Mouse (Mus musculus): ENCODE measurements around the gene Nufip1. TPM values are rescaled to one million over a fixed set of nuclear protein-coding genes. Genes with fewer than 3 reads are reported as not detected.

Gene Nufip1
- polyA plus RNA-seq, 1 experiment from 2014 or later = 19.3 TPM

DNA sequence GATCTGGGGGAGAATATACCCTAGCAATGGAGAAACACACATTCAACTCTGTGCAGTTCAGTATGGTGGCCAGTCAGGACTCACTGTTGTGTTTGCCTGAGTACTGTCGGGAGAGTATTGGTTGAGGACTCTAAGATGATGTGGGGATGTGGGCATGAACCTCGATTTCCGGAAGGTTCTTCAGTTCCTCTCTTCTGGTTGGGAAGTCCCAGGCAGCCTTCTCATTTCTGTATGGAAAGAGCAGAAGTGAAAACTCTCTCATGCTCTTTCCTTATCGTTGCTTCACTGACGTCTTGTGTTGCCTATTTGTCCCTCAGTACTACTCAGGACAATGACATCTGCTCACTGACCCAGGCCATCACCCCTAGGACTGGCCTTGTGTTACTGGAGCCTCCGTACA, 68.7 kb downstream of the Nufip1 start:
- Histone ChIP-seq H3K9me3 (ENCODE audit: control insufficient read depth, low read length) (no peaks in the 10 kb centered on the region), H3K36me3 (ENCODE audit: control insufficient read depth, insufficient read depth, low read length) (no peaks in the 10 kb centered on the region), H3K27ac (ENCODE audit: low read depth, low read length) (no peak overlapping the region), H3K4me1 (ENCODE audit: control insufficient read depth, insufficient read depth, low read length) (peaks cover 19% of the 10 kb centered on the region), H3K4me2 (no peak overlapping the region), H3K27me3 (ENCODE audit: control insufficient read depth, insufficient read depth, low read length) (no peaks in the 10 kb centered on the region), H3K4me3 (ENCODE audit: low read depth, low read length) (no peak overlapping the region), H3K9ac (ENCODE audit: low read length) (no peak overlapping the region)
- DNase-seq (ENCODE audit: low spot score, missing footprints) (no peak), ATAC-seq (ENCODE audit: low FRiP score) (no peak)
- 88% methylated on average over 6 of the region's 6 CpGs for WGBS

DNA sequence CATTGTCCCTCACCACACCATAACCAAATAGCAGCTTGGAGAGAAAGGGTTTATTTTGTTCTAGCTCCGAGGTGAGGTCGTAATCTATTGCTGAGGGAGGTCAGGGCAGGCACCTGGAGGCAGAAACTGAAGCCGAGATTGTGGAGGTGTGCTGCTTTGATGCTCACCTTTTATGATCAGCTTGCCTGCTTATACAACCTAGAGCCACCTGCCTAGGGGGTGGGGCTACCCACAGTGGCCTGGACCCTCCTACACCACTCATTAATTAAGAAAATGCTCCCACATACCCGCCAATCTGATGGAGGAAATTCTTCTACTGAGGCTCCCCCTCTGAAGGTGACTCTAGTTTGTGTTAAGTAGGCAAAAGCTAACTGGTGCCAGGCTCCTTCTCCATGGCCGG, 74.7 kb downstream of the Nufip1 start:
- H3K36me3 ChIP-seq (ENCODE audit: control insufficient read depth, insufficient read depth, low read length) = no peaks in the 10 kb centered on the region
- H3K4me2 ChIP-seq = no peak overlapping the region
- ATAC-seq (ENCODE audit: low FRiP score) (no peak), DNase-seq (ENCODE audit: low spot score, missing footprints) (peak; percentile 61)
- H3K4me3 ChIP-seq (ENCODE audit: low read depth, low read length) = no peak overlapping the region
- H3K27ac ChIP-seq (ENCODE audit: low read depth, low read length) = no peak overlapping the region
- no peaks in the 10 kb centered on the region for H3K9me3 ChIP-seq (ENCODE audit: control insufficient read depth, low read length)
- H3K27me3 ChIP-seq (ENCODE audit: control insufficient read depth, insufficient read depth, low read length) = no peaks in the 10 kb centered on the region
- no peak overlapping the region for H3K9ac ChIP-seq (ENCODE audit: low read length)
- 81% methylated on average over 5 of the region's 5 CpGs for WGBS
- no peaks in the 10 kb centered on the region for H3K4me1 ChIP-seq (ENCODE audit: control insufficient read depth, insufficient read depth, low read length)

DNA sequence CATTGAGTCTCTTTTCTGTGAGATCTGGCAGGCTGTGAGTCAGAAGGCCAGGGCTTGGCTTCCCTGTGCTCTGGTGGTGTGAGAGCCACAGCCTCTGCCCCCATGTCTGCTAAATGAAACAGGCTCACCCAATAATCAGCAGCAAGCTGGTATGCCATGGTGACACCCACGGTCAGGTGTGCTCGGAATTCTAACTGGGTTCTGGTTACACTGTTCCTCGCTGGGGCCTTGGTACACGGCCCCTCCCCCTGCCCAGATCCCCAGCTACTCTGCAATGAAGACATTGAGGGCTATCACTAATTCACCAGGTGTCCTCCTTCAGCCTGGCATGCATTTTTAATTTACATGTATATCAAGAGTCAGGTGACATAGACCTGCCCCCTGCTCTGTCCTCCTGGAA, 75.6 kb downstream of the Nufip1 start:
- no peak overlapping the region for H3K4me3 ChIP-seq (ENCODE audit: low read depth, low read length)
- H3K27ac ChIP-seq (ENCODE audit: low read depth, low read length) = no peak overlapping the region
- no peak for ATAC-seq (ENCODE audit: low FRiP score)
- DNase-seq (ENCODE audit: low spot score, missing footprints) = peak; percentile 56
- no peak overlapping the region for H3K9ac ChIP-seq (ENCODE audit: low read length)
- WGBS = 84% methylated on average over 4 of the region's 4 CpGs
- no peaks in the 10 kb centered on the region for H3K36me3 ChIP-seq (ENCODE audit: control insufficient read depth, insufficient read depth, low read length)
- no peak overlapping the region for H3K4me2 ChIP-seq
- H3K27me3 ChIP-seq (ENCODE audit: control insufficient read depth, insufficient read depth, low read length) = no peaks in the 10 kb centered on the region
- no peaks in the 10 kb centered on the region for H3K9me3 ChIP-seq (ENCODE audit: control insufficient read depth, low read length)
- no peaks in the 10 kb centered on the region for H3K4me1 ChIP-seq (ENCODE audit: control insufficient read depth, insufficient read depth, low read length)

Other genes starting within 250 kb of the Nufip1 start
- 0.83 and 0.99 TPM in 2 replicates for gene Kctd4, start 155.9 kb upstream of the Nufip1 start, polyA plus RNA-seq (2014; fragmentation: Nextera tagmentation; extraction: Ambion mirVana)
- gene Gtf2f2, start 100.0 kb upstream of the Nufip1 start, polyA plus RNA-seq (2014; fragmentation: Nextera tagmentation; extraction: Ambion mirVana) = 59.3 and 66.7 TPM in 2 replicates
- gene Gpalpp1, start 131 bp upstream of the Nufip1 start, polyA plus RNA-seq (2014; fragmentation: Nextera tagmentation; extraction: Ambion mirVana) = 19.9 and 21.2 TPM in 2 replicates

Measured in midbrain, embryonic 11.5 days (tissue).